Mouse (Mus musculus) neural tube, embryonic 13.5 days (tissue): ENCODE measurements around the gene Olfr525. TPM values are rescaled to one million over a fixed set of nuclear protein-coding genes. Genes with fewer than 3 reads are reported as not detected.

Experiments
- polyA plus RNA-seq: library from polyadenylated mRNA; unstranded; fragments of >200 nt; fragmentation: Nextera tagmentation; extraction: Ambion mirVana; gene quantifications from 2 replicates; pipeline ENCODE4 v1.2.1, GENCODE M21; 2015

Gene Olfr525
- polyA plus RNA-seq, 1 experiment from 2014 or later, result not detected

Other genes starting within 250 kb of the Olfr525 start
- gene Caly, start 238.3 kb upstream of the Olfr525 start, polyA plus RNA-seq, result 95.9 and 99.9 TPM in 2 replicates
- not detected in 2 replicates for gene Prap1, start 227.5 kb upstream of the Olfr525 start, polyA plus RNA-seq
- gene Fuom, start 218.4 kb upstream of the Olfr525 start, polyA plus RNA-seq, result 24.8 and 33.0 TPM in 2 replicates
- gene Paox, start 205.1 kb upstream of the Olfr525 start, polyA plus RNA-seq, result 9.7 and 11.4 TPM in 2 replicates
- gene Echs1, start 204.4 kb upstream of the Olfr525 start, polyA plus RNA-seq, result 125 and 132 TPM in 2 replicates
- gene Mtg1, start 183.3 kb upstream of the Olfr525 start, polyA plus RNA-seq, result 28.2 and 31.7 TPM in 2 replicates
- 9.4 and 13.1 TPM in 2 replicates for gene Sprn, start 166.0 kb upstream of the Olfr525 start, polyA plus RNA-seq
- gene Olfr522, start 156.1 kb upstream of the Olfr525 start, polyA plus RNA-seq, result not detected in 2 replicates
- not detected in 2 replicates for gene Olfr523, start 147.6 kb upstream of the Olfr525 start, polyA plus RNA-seq
- not detected in 2 replicates for gene Olfr524, start 114.9 kb upstream of the Olfr525 start, polyA plus RNA-seq
- not detected in 2 replicates for gene Cd163l1, start 102.6 kb upstream of the Olfr525 start, polyA plus RNA-seq
- not detected in 2 replicates for gene 5830411N06Rik, start 73.6 kb upstream of the Olfr525 start, polyA plus RNA-seq
- gene Olfr527, start 13.2 kb downstream of the Olfr525 start, polyA plus RNA-seq, result not detected in 2 replicates
- not detected in 2 replicates for gene Olfr60, start 40.8 kb downstream of the Olfr525 start, polyA plus RNA-seq
- gene Olfr530, start 55.5 kb downstream of the Olfr525 start, polyA plus RNA-seq, result not detected in 2 replicates
- gene Olfr531, start 82.1 kb downstream of the Olfr525 start, polyA plus RNA-seq, result not detected in 2 replicates
- not detected in 2 replicates for gene Olfr532, start 100.8 kb downstream of the Olfr525 start, polyA plus RNA-seq
- not detected in 2 replicates for gene Olfr533, start 142.5 kb downstream of the Olfr525 start, polyA plus RNA-seq
- not detected in 2 replicates for gene Olfr535, start 163.4 kb downstream of the Olfr525 start, polyA plus RNA-seq
- not detected in 2 replicates for gene Olfr536, start 186.5 kb downstream of the Olfr525 start, polyA plus RNA-seq
- gene Olfr538, start 247.0 kb downstream of the Olfr525 start, polyA plus RNA-seq, result not detected in 2 replicates